Mouse (Mus musculus) 416B (cell line): ENCODE data around the gene Hipk2.

Experiments
- DNase-seq: peaks from one replicate; pipeline ENCODE4 v3.0.0; 2011; ENCODE audit warnings: low read depth

The Hipk2 gene

GRCm38 (mm10) chr6:38876071-38876911 lies at the start of gene Hipk2:
Gene Hipk2 (minus strand): TSS chr6:38876165.
- DNase-seq = peak; percentile 64

GRCm38 (mm10) chr6:38925719-38926118 lies 49.8 kb upstream of the Hipk2 start:
- DNase-seq = no peak

GRCm38 (mm10) chr6:38923870-38924817 lies 48.2 kb upstream of the Hipk2 start:
- DNase-seq = peak; percentile 74

GRCm38 (mm10) chr6:38923450-38923849 lies 47.5 kb upstream of the Hipk2 start:
- no peak for DNase-seq

- DNase-seq = no peak
These were observed 46.6 kb upstream of the Hipk2 start for GRCm38 (mm10) chr6:38922517-38922916.

GRCm38 (mm10) chr6:38921810-38922116 lies 45.8 kb upstream of the Hipk2 start:
- DNase-seq = no peak

GRCm38 (mm10) chr6:38921095-38921809 lies 45.3 kb upstream of the Hipk2 start:
- DNase-seq = no peak

- no peak for DNase-seq
These were observed 44.2 kb upstream of the Hipk2 start for GRCm38 (mm10) chr6:38920141-38920540.

- no peak for DNase-seq
These were observed 43.3 kb upstream of the Hipk2 start for GRCm38 (mm10) chr6:38919135-38919740.

- DNase-seq = peak; percentile 37
These were observed 42.8 kb upstream of the Hipk2 start for GRCm38 (mm10) chr6:38918728-38919127.

- no peak for DNase-seq
These were observed 41.5 kb upstream of the Hipk2 start for GRCm38 (mm10) chr6:38917415-38917814.

GRCm38 (mm10) chr6:38916571-38916970 lies 40.6 kb upstream of the Hipk2 start:
- DNase-seq = no peak

- DNase-seq = no peak
These were observed 39.8 kb upstream of the Hipk2 start for GRCm38 (mm10) chr6:38915776-38916175.

GRCm38 (mm10) chr6:38914181-38914580 lies 38.2 kb upstream of the Hipk2 start:
- DNase-seq = no peak

- no peak for DNase-seq
These were observed 37.5 kb upstream of the Hipk2 start for GRCm38 (mm10) chr6:38913386-38914042.

GRCm38 (mm10) chr6:38912845-38913244 lies 36.9 kb upstream of the Hipk2 start:
- DNase-seq = no peak

GRCm38 (mm10) chr6:38912121-38912660 lies 36.2 kb upstream of the Hipk2 start:
- no peak for DNase-seq

GRCm38 (mm10) chr6:38910828-38911559 lies 35.0 kb upstream of the Hipk2 start:
- peak; percentile 88 for DNase-seq

GRCm38 (mm10) chr6:38908401-38908800 lies 32.4 kb upstream of the Hipk2 start:
- DNase-seq = no peak

- no peak for DNase-seq
These were observed 30.0 kb upstream of the Hipk2 start for GRCm38 (mm10) chr6:38906005-38906404.
